Mouse (Mus musculus): ENCODE measurements around the gene Ddx42. TPM values are rescaled to one million over a fixed set of nuclear protein-coding genes. Genes with fewer than 3 reads are reported as not detected.
A peak's percentile ranks its signal among the peaks of the same experiment; 100 is the strongest.
"Not testable (repeated sequence)": the region's sequence is repeated elsewhere in the genome, so short reads cannot be mapped to it uniquely, and the experiment has no call there.

Gene Ddx42
- polyA plus RNA-seq, 1 experiment from 2014 or later: 77.6 TPM

DNA sequence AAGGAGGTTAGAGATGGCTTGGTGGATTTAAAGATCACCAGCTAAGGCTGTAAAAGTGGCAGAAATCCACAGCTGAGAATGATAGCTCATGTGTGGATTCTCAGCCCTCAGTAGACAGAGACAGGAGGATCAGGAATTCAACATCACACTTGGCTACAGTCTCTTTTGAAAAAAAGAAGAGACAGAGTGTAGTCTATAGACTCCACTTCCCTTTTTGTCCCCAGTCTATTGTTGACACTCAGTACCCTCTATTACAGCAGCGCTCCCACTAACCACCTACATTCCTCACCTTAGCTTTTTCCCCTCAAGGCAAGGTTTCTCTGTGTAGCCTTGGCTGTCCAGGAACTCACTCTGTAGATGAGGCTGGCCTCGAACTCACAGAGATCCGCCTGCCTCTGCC is 25.0 kb upstream of the Ddx42 start:
- WGBS: 96% methylated on average over 3 of the region's 3 CpGs
- no peak overlapping the region for H3K4me3 ChIP-seq (replicated peaks)
- H3K4me1 ChIP-seq: peaks cover 17% of the 10 kb centered on the region
- no peaks in the 10 kb centered on the region for H3K9me3 ChIP-seq (replicated peaks)
- no peak overlapping the region for H3K27ac ChIP-seq (replicated peaks)
- ATAC-seq (ENCODE audit: low FRiP score): no peak
- no peaks in the 10 kb centered on the region for H3K27me3 ChIP-seq (replicated peaks)
- peaks cover 6% of the 10 kb centered on the region for H3K36me3 ChIP-seq
- no peak overlapping the region for H3K4me2 ChIP-seq
- H3K9ac ChIP-seq (replicated peaks): no peak overlapping the region

DNA sequence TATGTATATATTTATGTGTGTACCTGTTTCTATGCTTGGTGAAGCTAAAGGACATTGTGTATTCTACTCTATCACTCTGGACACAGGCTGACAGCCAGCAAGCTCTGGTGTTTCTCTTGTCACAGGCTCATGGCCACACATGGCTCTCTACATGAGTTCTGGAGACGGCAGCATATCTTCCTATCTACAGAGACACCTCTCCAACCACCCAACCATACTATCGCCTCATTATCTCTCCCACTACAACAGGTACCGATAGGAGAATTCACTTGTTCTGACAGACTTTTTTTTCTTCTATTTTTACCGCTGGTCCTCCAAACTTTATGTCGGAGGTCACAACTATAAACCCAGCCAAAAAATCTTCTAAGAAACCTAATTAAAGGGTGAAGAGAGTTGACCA is 24.5 kb upstream of the Ddx42 start:
- Histone ChIP-seq H3K36me3 (peaks cover 9% of the 10 kb centered on the region), H3K9ac (replicated peaks) (no peak overlapping the region), H3K9me3 (replicated peaks) (no peaks in the 10 kb centered on the region), H3K27me3 (replicated peaks) (no peaks in the 10 kb centered on the region), H3K4me1 (peaks cover 17% of the 10 kb centered on the region), H3K4me2 (peak overlapping the region; percentile 78), H3K4me3 (replicated peaks) (peak overlapping the region; percentile 88), H3K27ac (replicated peaks) (no peak overlapping the region)
- ATAC-seq (ENCODE audit: low FRiP score): no peak
- 95% methylated on average over 5 of the region's 5 CpGs for WGBS

DNA sequence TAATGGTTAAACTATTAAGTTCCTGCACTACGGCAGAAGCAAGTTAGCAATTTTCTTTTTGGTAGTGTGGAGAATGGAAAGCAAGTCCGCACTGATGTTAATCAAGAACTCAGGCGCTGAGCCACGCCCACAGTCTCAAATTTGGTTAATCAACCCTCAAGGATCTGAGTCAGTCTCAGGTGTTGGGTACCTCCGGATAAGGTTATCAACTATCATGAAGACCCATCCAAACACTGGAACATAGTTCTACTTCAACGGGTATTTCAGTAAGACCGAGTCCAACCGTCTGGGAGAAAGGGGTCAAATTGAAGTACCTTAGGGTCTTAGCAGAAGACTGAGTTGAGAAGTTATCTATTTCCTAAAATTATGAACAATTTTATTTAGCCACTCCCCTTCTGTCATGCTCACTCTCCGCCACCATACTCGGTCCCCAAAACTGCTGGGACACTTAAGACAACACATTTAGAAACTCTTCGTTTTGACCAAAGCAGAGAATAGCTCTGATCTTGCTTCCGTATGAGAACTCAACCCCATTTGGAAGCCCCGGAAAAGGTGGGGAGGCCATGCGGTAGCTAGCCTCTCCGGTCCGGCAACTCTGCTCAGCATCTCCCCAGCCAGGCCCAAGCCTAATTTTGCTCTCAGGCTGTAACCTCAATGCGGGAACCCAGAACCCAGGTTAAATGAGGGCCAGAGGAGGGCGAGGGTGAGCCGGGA is 23.9 kb upstream of the Ddx42 start:
- 11% methylated on average over 19 of the region's 19 CpGs for WGBS
- H3K27me3 ChIP-seq (replicated peaks): no peaks in the 10 kb centered on the region
- ATAC-seq (ENCODE audit: low FRiP score): peak; percentile 60; the same call in 1 of the 2 replicates
- H3K27ac ChIP-seq (replicated peaks): peak overlapping the region; percentile 91
- no peaks in the 10 kb centered on the region for H3K9me3 ChIP-seq (replicated peaks)
- peaks cover 15% of the 10 kb centered on the region for H3K36me3 ChIP-seq
- H3K9ac ChIP-seq (replicated peaks): peak overlapping the region; percentile 84
- peak overlapping the region; percentile 78 for H3K4me2 ChIP-seq
- peak overlapping the region; percentile 88 for H3K4me3 ChIP-seq (replicated peaks)
- H3K4me1 ChIP-seq: peaks cover 17% of the 10 kb centered on the region

- Histone ChIP-seq H3K4me1 (peaks cover 17% of the 10 kb centered on the region), H3K4me3 (replicated peaks) (peak overlapping the region; percentile 88), H3K36me3 (peaks cover 22% of the 10 kb centered on the region), H3K9ac (replicated peaks) (peak overlapping the region; percentile 84), H3K27me3 (replicated peaks) (no peaks in the 10 kb centered on the region), H3K4me2 (peak overlapping the region; percentile 78), H3K9me3 (replicated peaks) (no peaks in the 10 kb centered on the region), H3K27ac (replicated peaks) (peak overlapping the region; percentile 91)
- under 1% methylated on average over 41 of the region's 44 CpGs for WGBS
- peak; percentile 95 for ATAC-seq (ENCODE audit: low FRiP score)
Measured at GRCm38 (mm10) chr11:106193371-106194154, 23.2 kb upstream of the Ddx42 start.

- H3K9ac ChIP-seq (replicated peaks): peak overlapping the region; percentile 60
- H3K4me1 ChIP-seq: peaks cover 17% of the 10 kb centered on the region
- no peak for ATAC-seq (ENCODE audit: low FRiP score)
- H3K4me3 ChIP-seq (replicated peaks): peak overlapping the region; percentile 88
- peaks cover 24% of the 10 kb centered on the region for H3K36me3 ChIP-seq
- peak overlapping the region; percentile 78 for H3K4me2 ChIP-seq
- no peaks in the 10 kb centered on the region for H3K9me3 ChIP-seq (replicated peaks)
- H3K27me3 ChIP-seq (replicated peaks): no peaks in the 10 kb centered on the region
- WGBS: 37% methylated on average over 3 of the region's 3 CpGs
- H3K27ac ChIP-seq (replicated peaks): peak overlapping the region; percentile 91
Measured at GRCm38 (mm10) chr11:106194155-106194541, 22.6 kb upstream of the Ddx42 start.

DNA sequence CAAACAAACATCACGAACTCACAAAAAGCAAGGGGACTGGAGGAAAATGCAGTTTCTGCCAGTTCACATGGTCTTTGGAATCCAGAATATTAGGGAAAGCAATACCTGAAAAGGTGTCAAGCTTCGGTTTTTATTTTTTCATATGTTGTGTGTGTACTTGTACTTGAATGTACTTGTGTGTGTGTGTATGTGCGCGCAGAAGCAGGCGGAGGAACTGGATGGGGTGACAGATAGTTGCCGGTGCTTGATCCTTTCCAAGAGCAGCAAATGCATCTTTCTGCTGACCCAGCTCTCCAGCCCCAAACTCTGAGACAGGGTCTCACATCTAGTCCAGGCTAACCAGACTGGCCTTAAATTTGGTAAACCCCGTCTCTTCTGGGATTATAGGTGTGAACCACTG is 21.8 kb upstream of the Ddx42 start:
- H3K4me2 ChIP-seq: no peak overlapping the region
- no peak for ATAC-seq (ENCODE audit: low FRiP score)
- 92% methylated on average over 7 of the region's 7 CpGs for WGBS
- H3K4me1 ChIP-seq: peaks cover 17% of the 10 kb centered on the region
- no peak overlapping the region for H3K9ac ChIP-seq (replicated peaks)
- H3K27ac ChIP-seq (replicated peaks): no peak overlapping the region
- H3K9me3 ChIP-seq (replicated peaks): no peaks in the 10 kb centered on the region
- H3K36me3 ChIP-seq: peaks cover 24% of the 10 kb centered on the region
- no peak overlapping the region for H3K4me3 ChIP-seq (replicated peaks)
- no peaks in the 10 kb centered on the region for H3K27me3 ChIP-seq (replicated peaks)

DNA sequence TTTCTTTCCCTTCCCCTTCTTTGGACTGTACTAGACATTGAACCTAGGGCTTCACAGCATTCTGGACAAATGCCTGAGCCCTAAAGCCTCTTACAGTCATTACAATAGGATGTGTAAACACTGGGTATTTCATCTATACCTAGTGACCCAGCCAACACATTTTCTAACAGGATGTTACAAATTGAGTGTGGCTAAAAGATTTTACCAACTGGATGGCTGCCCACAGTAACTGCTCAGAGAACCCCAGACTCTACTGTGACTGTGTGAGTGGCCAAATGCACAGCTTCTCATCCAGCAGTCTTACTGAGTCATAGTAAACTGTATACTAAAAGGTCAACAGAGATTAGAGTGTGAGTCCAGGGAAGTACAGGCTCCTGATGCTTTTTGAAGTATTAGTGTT is 21.4 kb upstream of the Ddx42 start:
- Histone ChIP-seq H3K9me3 (replicated peaks) (no peaks in the 10 kb centered on the region), H3K36me3 (peaks cover 24% of the 10 kb centered on the region), H3K4me3 (replicated peaks) (no peak overlapping the region), H3K9ac (replicated peaks) (no peak overlapping the region), H3K4me2 (no peak overlapping the region), H3K27me3 (replicated peaks) (no peaks in the 10 kb centered on the region), H3K4me1 (peaks cover 17% of the 10 kb centered on the region), H3K27ac (replicated peaks) (no peak overlapping the region)
- ATAC-seq (ENCODE audit: low FRiP score): no peak

DNA sequence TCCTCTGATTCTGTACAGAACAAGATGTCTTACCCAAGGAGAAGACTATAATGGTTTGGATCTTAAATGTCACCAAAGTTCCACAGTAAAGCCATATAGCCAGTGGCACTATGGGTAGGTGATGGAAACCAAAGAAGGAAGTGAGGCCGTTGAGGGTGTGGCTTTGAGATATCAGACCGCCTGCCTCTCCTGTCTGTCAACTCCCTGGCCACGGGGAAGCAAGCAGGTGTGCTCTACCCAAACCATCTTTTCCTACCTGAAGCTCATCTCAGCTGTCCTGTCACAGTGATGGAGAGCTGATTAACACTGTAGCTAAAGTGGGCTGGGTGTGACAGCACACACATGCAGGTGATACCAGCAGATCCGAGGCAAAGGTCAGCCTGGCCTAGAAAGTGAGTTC is 18.4 kb upstream of the Ddx42 start:
- no peak for ATAC-seq (ENCODE audit: low FRiP score)
- Histone ChIP-seq H3K4me1 (peaks cover 5% of the 10 kb centered on the region), H3K9me3 (replicated peaks) (no peaks in the 10 kb centered on the region), H3K27ac (replicated peaks) (no peak overlapping the region), H3K36me3 (peaks cover 51% of the 10 kb centered on the region), H3K4me2 (no peak overlapping the region), H3K4me3 (replicated peaks) (no peak overlapping the region), H3K9ac (replicated peaks) (no peak overlapping the region), H3K27me3 (replicated peaks) (no peaks in the 10 kb centered on the region)
- WGBS: 98% methylated on average over 4 of the region's 4 CpGs

GRCm38 (mm10) chr11:106199997-106200396 is 16.7 kb upstream of the Ddx42 start:
- H3K36me3 ChIP-seq: peaks cover 67% of the 10 kb centered on the region
- H3K27me3 ChIP-seq (replicated peaks); H3K4me2 ChIP-seq; H3K4me1 ChIP-seq; H3K4me3 ChIP-seq (replicated peaks); H3K27ac ChIP-seq (replicated peaks); ATAC-seq (ENCODE audit: low FRiP score); H3K9ac ChIP-seq (replicated peaks); H3K9me3 ChIP-seq (replicated peaks): not testable (repeated sequence)
- WGBS: 96% methylated on average over 7 of the region's 7 CpGs

DNA sequence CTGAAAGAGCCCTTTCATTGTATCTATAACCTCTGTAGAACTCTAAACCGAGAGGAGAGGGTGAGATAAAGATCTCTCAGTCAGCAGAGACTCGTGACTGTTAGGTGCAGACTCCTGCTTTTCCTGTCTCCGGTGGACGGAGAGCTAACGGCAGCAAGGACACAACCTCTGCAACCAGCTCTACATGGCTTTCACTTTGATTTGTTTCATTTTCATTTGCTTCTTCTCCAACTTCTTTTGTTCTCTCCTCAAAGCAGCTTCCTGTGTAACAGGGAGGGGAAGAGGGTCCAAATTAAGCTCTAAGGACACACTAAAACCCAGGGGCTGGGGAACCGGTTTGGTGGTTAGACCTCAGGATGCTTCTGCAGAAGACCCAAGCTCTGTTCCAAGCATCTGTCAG is 16.0 kb upstream of the Ddx42 start:
- Histone ChIP-seq H3K36me3 (peaks cover 74% of the 10 kb centered on the region), H3K27ac (replicated peaks) (no peak overlapping the region), H3K9ac (replicated peaks) (no peak overlapping the region), H3K9me3 (replicated peaks) (no peaks in the 10 kb centered on the region), H3K4me3 (replicated peaks) (no peak overlapping the region), H3K4me2 (no peak overlapping the region), H3K4me1 (no peaks in the 10 kb centered on the region), H3K27me3 (replicated peaks) (no peaks in the 10 kb centered on the region)
- 92% methylated on average over 6 of the region's 6 CpGs for WGBS
- no peak for ATAC-seq (ENCODE audit: low FRiP score)

- 94% methylated on average over 19 of the region's 19 CpGs for WGBS
- no peak for ATAC-seq (ENCODE audit: low FRiP score)
- Histone ChIP-seq H3K9ac (replicated peaks) (no peak overlapping the region), H3K27me3 (replicated peaks) (no peaks in the 10 kb centered on the region), H3K4me2 (no peak overlapping the region), H3K36me3 (peaks cover 78% of the 10 kb centered on the region), H3K4me1 (no peaks in the 10 kb centered on the region), H3K27ac (replicated peaks) (no peak overlapping the region), H3K4me3 (replicated peaks) (no peak overlapping the region), H3K9me3 (replicated peaks) (no peaks in the 10 kb centered on the region)
Measured at GRCm38 (mm10) chr11:106201337-106202122, 15.2 kb upstream of the Ddx42 start.

Data from neural tube, embryonic 15.5 days (tissue).